Mouse (Mus musculus) MEL (cell line): ENCODE measurements around the gene Ccdc12. TPM values are rescaled to one million over a fixed set of nuclear protein-coding genes. Genes with fewer than 3 reads are reported as not detected.

Source experiments
- DNase-seq: peaks from one replicate; pipeline ENCODE4 v3.0.0; 2011; ENCODE audit warnings: low read depth, low spot score
- H3K27ac ChIP-seq: 2 replicates; pipeline ENCODE4 v1.5.1; 2012; ENCODE audit warnings: low read depth, mild to moderate bottlenecking, control low read depth, low read length, moderate library complexity; ENCODE audit not compliant: control insufficient read depth
- H3K27me3 ChIP-seq, 2 experiments: fragments of 150-350 bp in 1 of 2; sonication (generic) in 1 of 2; 2 replicates each; pipeline ENCODE4 v1.6.1; 2012; ENCODE audit warnings: low read length in 2 of 2, mild to moderate bottlenecking in 2 of 2, improper control_type of control experiment in 1 of 2, moderate library complexity in 1 of 2; ENCODE audit not compliant: insufficient read depth in 2 of 2, control insufficient read depth in 1 of 2
- H3K36me3 ChIP-seq, 2 experiments: 2 replicates each; pipeline ENCODE4 v1.6.1; 2012 to 2014; ENCODE audit warnings: low read length in 2 of 2, improper control_type of control experiment in 1 of 2, inconsistent platforms in 1 of 2, mild to moderate bottlenecking in 1 of 2; ENCODE audit not compliant: insufficient read depth in 2 of 2, control insufficient read depth in 1 of 2
- H3K4me1 ChIP-seq, 2 experiments: fragments of 150-350 bp in 1 of 2; sonication (generic) in 1 of 2; 2 replicates each; pipeline ENCODE4 v1.6.1; 2012; ENCODE audit warnings: low read length in 2 of 2, improper control_type of control experiment in 1 of 2, mild to moderate bottlenecking in 1 of 2; ENCODE audit not compliant: insufficient read depth in 2 of 2, control insufficient read depth in 1 of 2
- H3K4me3 ChIP-seq, 2 experiments: fragments of 150-350 bp in 1 of 2; sonication (generic) in 1 of 2; 2 replicates each; pipeline ENCODE4 v1.5.1; 2012; ENCODE audit warnings: low read depth in 2 of 2, low read length in 2 of 2, mild to moderate bottlenecking in 2 of 2, moderate library complexity in 2 of 2, control low read depth in 1 of 2, improper control_type of control experiment in 1 of 2; ENCODE audit not compliant: control insufficient read depth in 1 of 2, insufficient read depth in 1 of 2
- H3K79me2 ChIP-seq: 2 replicates; pipeline ENCODE4 v1.6.1; 2012; ENCODE audit warnings: mild to moderate bottlenecking, low read length, moderate library complexity; ENCODE audit not compliant: control insufficient read depth, poor library complexity, insufficient read depth
- H3K9ac ChIP-seq: 2 replicates; pipeline ENCODE4 v1.6.1; 2012; ENCODE audit warnings: low read depth, mild to moderate bottlenecking, control low read depth, low read length, moderate library complexity; ENCODE audit not compliant: control insufficient read depth, poor library complexity, severe bottlenecking
- H3K9me3 ChIP-seq: fragments of 150-350 bp; sonication (generic); replicated peaks from 2 replicates; pipeline ENCODE4 v1.6.1; 2012; ENCODE audit warnings: mild to moderate bottlenecking, low read length, improper control_type of control experiment, moderate library complexity; ENCODE audit not compliant: insufficient read depth
- CHD1 ChIP-seq: IDR thresholded peaks from 2 replicates; pipeline ENCODE4 v1.6.1; 2012; ENCODE audit warnings: low read depth, mild to moderate bottlenecking, inconsistent platforms, low read length, improper control_type of control experiment
- CHD2 ChIP-seq: IDR thresholded peaks from 2 replicates; pipeline ENCODE4 v1.6.1; 2011; ENCODE audit warnings: low read length, improper control_type of control experiment
- CTCF ChIP-seq, 3 experiments: IDR thresholded peaks in 2 of 3; conservative IDR thresholded peaks in 1 of 3; 2 replicates each; pipeline ENCODE4 v1.5.1; 2011 to 2012; ENCODE audit warnings: low read length in 3 of 3, low read depth in 2 of 3, mild to moderate bottlenecking in 2 of 3, improper control_type of control experiment in 1 of 3, inconsistent platforms in 1 of 3, mixed read lengths in 1 of 3, moderate library complexity in 1 of 3; ENCODE audit not compliant: control insufficient read depth in 1 of 3, insufficient read depth in 1 of 3, poor library complexity in 1 of 3, severe bottlenecking in 1 of 3
- E2F4 ChIP-seq: IDR thresholded peaks from 2 replicates; pipeline ENCODE4 v1.6.1; 2011; ENCODE audit warnings: low read depth, low read length, improper control_type of control experiment, borderline replicate concordance
- ELF1 ChIP-seq: IDR thresholded peaks from 2 replicates; pipeline ENCODE4 v1.6.1; 2014; ENCODE audit warnings: low read depth, mild to moderate bottlenecking, inconsistent platforms, low read length, improper control_type of control experiment, moderate library complexity
- EP300 ChIP-seq, 2 experiments: IDR thresholded peaks; 2 replicates each; pipeline ENCODE4 v1.6.1; 2011; ENCODE audit warnings: improper control_type of control experiment in 2 of 2, low read length in 2 of 2, low read depth in 1 of 2, mild to moderate bottlenecking in 1 of 2
- ETS1 ChIP-seq: IDR thresholded peaks from 2 replicates; pipeline ENCODE4 v1.6.1; 2012; ENCODE audit warnings: low read depth, mild to moderate bottlenecking, inconsistent platforms, low read length, improper control_type of control experiment, moderate library complexity
- GATA1 ChIP-seq: IDR thresholded peaks from 2 replicates; pipeline ENCODE4 v1.6.1; 2011; ENCODE audit warnings: low read depth, low read length, improper control_type of control experiment
- KAT2A ChIP-seq: conservative IDR thresholded peaks from 2 replicates; pipeline ENCODE4 v1.6.1; 2012; ENCODE audit warnings: low read depth, low read length, improper control_type of control experiment, inconsistent platforms
- MAFK ChIP-seq: IDR thresholded peaks from 2 replicates; pipeline ENCODE4 v1.6.1; 2011; ENCODE audit warnings: low read depth, mild to moderate bottlenecking, low read length, improper control_type of control experiment, borderline replicate concordance
- MEF2A ChIP-seq: IDR thresholded peaks from 2 replicates; pipeline ENCODE4 v1.6.1; 2014; ENCODE audit warnings: low read depth, mild to moderate bottlenecking, inconsistent platforms, low read length, improper control_type of control experiment; ENCODE audit not compliant: poor library complexity, insufficient replicate concordance, severe bottlenecking; ENCODE audit errors: extremely low read depth
- MYB ChIP-seq: IDR thresholded peaks from 2 replicates; pipeline ENCODE4 v1.6.1; 2011; ENCODE audit warnings: mild to moderate bottlenecking, low read depth, low read length, improper control_type of control experiment
- NRF1 ChIP-seq: IDR thresholded peaks from 2 replicates; pipeline ENCODE4 v1.6.1; 2014; ENCODE audit warnings: low read depth, mild to moderate bottlenecking, inconsistent platforms, low read length, improper control_type of control experiment, moderate library complexity; ENCODE audit not compliant: poor library complexity, insufficient read depth, severe bottlenecking
- POLR2A ChIP-seq, 2 experiments: IDR thresholded peaks; 2 replicates each; pipeline ENCODE4 v1.6.1; 2011 to 2012; ENCODE audit warnings: low read length in 2 of 2, mild to moderate bottlenecking in 2 of 2, control low read depth in 1 of 2, improper control_type of control experiment in 1 of 2, low read depth in 1 of 2, moderate library complexity in 1 of 2; ENCODE audit not compliant: control insufficient read depth in 1 of 2, insufficient read depth in 1 of 2, poor library complexity in 1 of 2
- POLR2AphosphoS5 ChIP-seq: IDR thresholded peaks from 2 replicates; pipeline ENCODE4 v1.6.1; 2012; ENCODE audit warnings: low read depth, borderline replicate concordance, mild to moderate bottlenecking, inconsistent platforms, low read length, moderate library complexity, mixed read lengths
- RAD21 ChIP-seq: IDR thresholded peaks from 2 replicates; pipeline ENCODE4 v1.6.1; 2011; ENCODE audit warnings: mild to moderate bottlenecking, low read depth, low read length, improper control_type of control experiment
- SMC3 ChIP-seq: IDR thresholded peaks from 2 replicates; pipeline ENCODE4 v1.6.1; 2011; ENCODE audit warnings: low read depth, low read length, improper control_type of control experiment
- TAL1 ChIP-seq: IDR thresholded peaks from 2 replicates; pipeline ENCODE4 v1.6.1; 2012; ENCODE audit warnings: mild to moderate bottlenecking, inconsistent platforms, low read length, moderate library complexity, mixed read lengths
- TBP ChIP-seq: IDR thresholded peaks from 2 replicates; pipeline ENCODE4 v1.8.0; 2011; ENCODE audit warnings: low read depth, low read length, improper control_type of control experiment
- TCF12 ChIP-seq: IDR thresholded peaks from 2 replicates; pipeline ENCODE4 v1.6.1; 2014; ENCODE audit warnings: low read depth, mild to moderate bottlenecking, inconsistent platforms, low read length, improper control_type of control experiment, moderate library complexity
- UBTF ChIP-seq: IDR thresholded peaks from 2 replicates; pipeline ENCODE4 v1.6.1; 2012; ENCODE audit warnings: low read depth, mild to moderate bottlenecking, inconsistent platforms, low read length, improper control_type of control experiment, moderate library complexity, borderline replicate concordance; ENCODE audit not compliant: insufficient read depth
- ZC3H11A ChIP-seq: IDR thresholded peaks from 2 replicates; pipeline ENCODE4 v1.6.1; 2012; ENCODE audit warnings: low read depth, mild to moderate bottlenecking, inconsistent platforms, low read length, improper control_type of control experiment
- ZNF384 ChIP-seq: IDR thresholded peaks from 2 replicates; pipeline ENCODE4 v1.6.1; 2012; ENCODE audit warnings: low read depth, mild to moderate bottlenecking, inconsistent platforms, low read length, improper control_type of control experiment
- polyA plus RNA-seq, 2 experiments: library from polyadenylated mRNA; stranded (reverse) in 1 of 2; unstranded in 1 of 2; fragments of >175 nt in 1 of 2; fragments of >200 nt in 1 of 2; gene quantifications; 2 replicates each; pipeline versions ENCODE4 v1.2.1 to v1.2.4; 2012; ENCODE audit warnings: low replicate concordance in 2 of 2, low read depth in 1 of 2; ENCODE audit not compliant: insufficient read length in 2 of 2, insufficient read depth in 1 of 2, missing spikeins in 1 of 2
- total RNA-seq: library from RNA; depleted of rRNA; stranded (reverse); fragments of 300-350 nt; gene quantifications from 2 replicates; pipeline ENCODE4 v1.2.3, GENCODE M21; 2012

Gene Ccdc12
- total and polyA plus RNA-seq, 3 experiments, result 112 to 129 TPM; not detected in 1

DNA sequence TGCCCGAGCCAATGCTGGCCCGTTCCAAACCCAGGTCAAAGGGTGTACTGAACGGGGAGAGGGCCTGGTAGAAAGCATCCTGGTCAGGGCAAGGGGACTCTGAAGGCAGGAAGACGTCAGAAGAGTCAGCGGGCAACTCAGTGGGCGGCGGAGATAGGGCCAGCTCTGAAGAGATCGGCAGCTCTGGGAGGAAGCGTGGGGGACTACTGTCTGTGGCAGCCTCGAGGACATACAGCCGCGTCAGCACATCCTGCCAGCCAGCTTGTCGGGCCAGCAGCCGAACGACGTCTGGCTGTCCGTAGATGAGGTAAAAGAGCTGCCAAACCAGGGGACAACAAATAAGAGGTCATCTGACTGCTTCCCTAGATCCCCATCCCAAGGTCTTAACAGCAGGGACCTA lies 22.4 kb upstream of the Ccdc12 start:
- TF ChIP-seq CHD2 (no peak), GATA1 (no peak), EP300 (IDR thresholded peaks at IDR 0.05; ENCODE audit: low read depth in 1 of 2, low read length in 2 of 2) (no peak), TAL1 (no peak), MAFK (no peak), SMC3 (no peak), POLR2AphosphoS5 (no peak), POLR2A (IDR thresholded peaks at IDR 0.05; ENCODE audit: control insufficient read depth in 1 of 2, insufficient read depth in 1 of 2, low read depth in 1 of 2, low read length in 2 of 2, poor library complexity in 1 of 2) (no peak), ELF1 (no peak)
- Histone ChIP-seq H3K9me3 (no peaks in the 10 kb centered on the region), H3K27ac (no peak overlapping the region), H3K9ac (no peak overlapping the region), H3K4me3 (no peak overlapping the region), H3K36me3 (no peaks in the 10 kb centered on the region; a peak in 2 of 4 replicates), H3K27me3 (no peaks in the 10 kb centered on the region), H3K79me2 (no peaks in the 10 kb centered on the region), H3K4me1 (no peaks in the 10 kb centered on the region)
- no peak for DNase-seq

DNA sequence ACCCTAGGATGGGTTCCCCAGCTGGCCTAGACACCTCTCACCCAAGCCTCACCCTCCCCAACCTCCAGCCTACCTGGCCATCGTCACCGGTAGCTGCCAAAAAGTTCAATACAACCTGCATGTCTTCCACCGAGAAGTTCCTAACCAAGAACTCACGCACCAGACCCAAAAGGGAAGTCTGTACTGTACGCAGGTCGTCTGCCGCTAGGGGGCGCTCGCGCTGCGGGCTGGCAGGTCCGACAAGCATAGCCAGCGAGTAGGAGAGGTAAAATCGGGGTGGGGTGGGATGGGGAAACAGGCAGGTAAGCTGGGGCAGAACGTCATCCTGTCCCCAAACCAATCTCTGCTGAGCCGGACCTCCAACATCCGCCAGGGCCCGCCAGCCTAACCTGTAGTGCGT lies 21.1 kb upstream of the Ccdc12 start:
- Histone ChIP-seq H3K27ac (no peak overlapping the region), H3K9ac (no peak overlapping the region), H3K27me3 (no peaks in the 10 kb centered on the region), H3K79me2 (no peaks in the 10 kb centered on the region), H3K4me3 (no peak overlapping the region), H3K9me3 (no peaks in the 10 kb centered on the region), H3K36me3 (no peaks in the 10 kb centered on the region; a peak in 1 of 4 replicates), H3K4me1 (no peaks in the 10 kb centered on the region)
- peak; percentile 81 for DNase-seq
- TF ChIP-seq CTCF (IDR thresholded peaks at IDR 0.05 in 2 of 3, conservative IDR thresholded peaks at IDR 0.05 in 1 of 3; ENCODE audit: control insufficient read depth in 1 of 3, insufficient read depth in 1 of 3, low read depth in 2 of 3, low read length in 3 of 3, poor library complexity in 1 of 3, severe bottlenecking in 1 of 3) (peak; percentile 92 to 100 (median 95)), RAD21 (peak; percentile 88), ZC3H11A (peak; percentile 95), SMC3 (peak; percentile 98), KAT2A (no peak), MEF2A (no peak)

DNA sequence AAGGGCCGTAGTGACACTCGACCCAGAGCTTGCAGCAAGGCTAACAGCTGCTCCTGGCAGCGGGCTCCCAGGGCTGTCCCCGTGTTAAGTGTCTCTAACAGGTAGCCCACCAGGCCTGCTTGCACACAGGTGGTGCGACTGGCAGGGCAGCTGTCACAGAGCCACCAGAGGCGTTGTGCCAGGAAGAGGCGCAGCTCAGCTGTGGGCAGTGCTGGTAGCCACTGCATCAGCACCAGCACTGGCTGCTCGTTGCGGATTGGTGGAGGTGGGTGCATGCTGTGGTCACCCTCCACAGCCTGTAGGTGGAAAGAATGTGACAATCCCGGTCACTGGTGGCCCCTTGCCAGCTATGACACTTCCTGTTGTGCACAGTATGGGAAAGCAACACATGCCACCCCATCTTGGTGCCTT lies 17.7 kb upstream of the Ccdc12 start:
- no peaks in the 10 kb centered on the region for H3K27me3 ChIP-seq
- no peaks in the 10 kb centered on the region for H3K4me1 ChIP-seq
- H3K4me3 ChIP-seq, result no peak overlapping the region
- no peaks in the 10 kb centered on the region for H3K36me3 ChIP-seq
- no peak for TF ChIP-seq ZNF384
- no peak for TF ChIP-seq UBTF
- no peak for TF ChIP-seq E2F4
- no peak for TF ChIP-seq POLR2A (IDR thresholded peaks at IDR 0.05; ENCODE audit: control insufficient read depth in 1 of 2, insufficient read depth in 1 of 2, low read depth in 1 of 2, low read length in 2 of 2, poor library complexity in 1 of 2)
- no peak for TF ChIP-seq TCF12
- TF ChIP-seq TBP, result no peak
- no peak for TF ChIP-seq CHD1
- TF ChIP-seq ELF1, result no peak
- no peak for TF ChIP-seq MYB
- TF ChIP-seq MAFK, result no peak
- TF ChIP-seq ETS1, result no peak
- TF ChIP-seq NRF1, result no peak
- H3K9me3 ChIP-seq, result no peaks in the 10 kb centered on the region
- no peaks in the 10 kb centered on the region for H3K79me2 ChIP-seq
- no peak overlapping the region for H3K27ac ChIP-seq
- no peak overlapping the region for H3K9ac ChIP-seq
- DNase-seq, result no peak
